Mouse (Mus musculus): ENCODE measurements around the gene Sox5.

- no peak for TF ChIP-seq EP300 (IDR thresholded peaks at IDR 0.05; ENCODE audit: insufficient read depth, low read depth, low read length)
- no peak for TF ChIP-seq POLR2A (IDR thresholded peaks at IDR 0.05; ENCODE audit: insufficient read depth, low read depth, low read length)
These were observed 39.2 kb downstream of the Sox5 start for GRCm38 (mm10) chr6:144742559-144742958.

Measured in heart, adult 2 months (tissue).